Mouse (Mus musculus) layer of hippocampus, postnatal 25 days (tissue): ENCODE measurements at regions not wholly inside any gene's neighbourhood (a gene's known extent, or its start where the extent isn't known, plus 50 kb on each side); places are given as distances from the start of the nearest gene placed in this dataset.

Experiments used
- DNase-seq, 2 experiments: peaks; one replicate each; pipeline ENCODE4 v3.0.0; 2022; ENCODE audit warnings: mixed read lengths in 2 of 2, low spot score in 1 of 2; ENCODE audit errors: extremely low spot score in 1 of 2

DNA sequence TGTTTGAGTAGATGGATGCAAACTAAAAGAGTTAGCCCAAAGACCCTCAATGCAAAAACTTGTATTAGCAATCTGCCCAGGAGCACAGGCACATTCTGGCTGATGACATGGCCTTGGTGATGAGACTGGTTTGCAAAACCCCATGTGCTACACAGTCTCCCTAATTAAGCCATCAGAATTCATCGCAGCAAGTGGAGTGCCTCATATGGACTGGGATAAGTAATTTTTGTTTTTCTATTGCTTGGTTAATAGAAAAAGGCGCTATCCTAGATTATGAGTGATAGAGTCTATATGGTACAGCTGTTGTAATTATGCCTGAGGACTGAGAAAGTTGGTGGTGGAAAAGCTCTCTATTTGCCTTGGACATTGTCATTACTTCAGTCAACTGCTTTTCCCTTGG, 155.2 kb upstream of the Robo1 start:
- no peak for DNase-seq

- no peak for DNase-seq
These were observed 150.2 kb upstream of the Robo1 start for GRCm38 (mm10) chr16:72157913-72158312.

DNA sequence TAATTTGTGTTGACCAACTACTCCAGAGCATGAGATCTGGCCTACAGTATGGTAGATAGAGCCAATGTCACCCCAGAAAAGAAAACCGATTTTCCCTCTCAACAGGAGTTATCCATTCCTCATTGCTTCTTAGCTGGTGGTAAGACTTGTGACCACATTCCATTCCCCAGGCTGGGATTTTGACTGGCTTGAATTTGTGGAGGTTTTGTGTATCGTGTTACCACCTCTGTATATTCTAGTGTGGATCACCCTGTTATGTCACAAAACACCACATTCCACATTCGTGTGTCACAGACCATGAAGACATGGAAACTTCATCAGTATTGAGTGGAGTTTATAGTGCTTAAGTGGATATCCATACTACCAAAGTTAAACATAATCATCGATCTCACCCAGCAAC, 148.7 kb upstream of the Robo1 start:
- no peak for DNase-seq

GRCm38 (mm10) chr16:72175727-72176126, 132.4 kb upstream of the Robo1 start:
- no peak for DNase-seq

GRCm38 (mm10) chr16:72194320-72194719, 113.8 kb upstream of the Robo1 start:
- DNase-seq = no peak

DNA sequence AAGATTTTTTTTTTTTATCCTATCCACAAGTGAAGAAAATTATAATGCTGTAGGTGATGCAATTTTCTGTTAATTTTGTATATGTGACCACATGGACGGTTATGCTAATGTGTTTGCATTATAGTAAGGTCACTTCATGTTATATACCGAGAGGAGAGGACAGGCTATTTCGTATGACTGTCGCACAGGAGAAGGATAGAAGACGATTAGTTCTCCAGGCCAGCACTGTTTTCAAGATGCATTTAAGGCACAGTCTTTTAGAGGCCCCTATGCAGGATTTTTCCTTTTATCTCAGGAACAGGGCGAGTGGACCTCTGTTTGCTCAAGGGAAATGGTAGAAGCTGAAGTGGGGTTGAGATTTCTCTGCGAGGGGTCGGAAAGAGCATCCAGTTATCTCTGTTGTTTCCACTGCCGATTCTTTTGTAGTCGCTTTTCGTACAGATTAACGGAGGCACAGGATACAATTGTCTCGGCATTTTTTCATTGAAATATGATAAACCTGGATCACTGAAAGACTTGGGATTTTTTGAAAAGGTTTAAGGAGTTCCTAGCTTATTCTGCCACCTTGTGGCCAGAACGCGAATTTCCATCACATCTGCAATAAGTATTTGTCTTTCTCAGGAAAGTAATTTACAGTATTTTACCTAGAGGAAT, 92.6 kb upstream of the Robo1 start:
- DNase-seq = peak; percentile 39 to 84

DNA sequence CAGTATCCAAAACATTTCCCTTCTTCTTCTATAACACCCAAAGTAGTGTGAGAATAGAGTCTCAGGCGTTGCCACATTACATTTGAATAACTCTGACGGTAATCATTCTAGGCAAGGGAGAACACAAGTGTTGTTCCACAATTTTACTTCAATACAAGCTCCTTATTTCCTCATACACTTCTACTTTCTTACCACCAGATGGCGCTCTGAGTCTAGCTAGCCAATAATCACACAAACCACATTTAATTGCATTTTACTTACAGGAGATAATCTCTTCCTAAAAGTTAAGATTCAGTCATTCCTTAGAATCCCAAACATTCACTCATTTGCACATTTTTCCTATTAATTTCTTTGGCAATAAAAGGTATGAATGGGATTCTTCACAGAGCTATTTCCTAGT, 90.1 kb upstream of the Robo1 start:
- no peak for DNase-seq

- no peak for DNase-seq
These were observed 86.1 kb upstream of the Robo1 start for GRCm38 (mm10) chr16:72221912-72222502.

GRCm38 (mm10) chr16:72223860-72224259, 84.2 kb upstream of the Robo1 start:
- no peak for DNase-seq

GRCm38 (mm10) chr16:72225157-72225880, 82.8 kb upstream of the Robo1 start:
- no peak for DNase-seq

DNA sequence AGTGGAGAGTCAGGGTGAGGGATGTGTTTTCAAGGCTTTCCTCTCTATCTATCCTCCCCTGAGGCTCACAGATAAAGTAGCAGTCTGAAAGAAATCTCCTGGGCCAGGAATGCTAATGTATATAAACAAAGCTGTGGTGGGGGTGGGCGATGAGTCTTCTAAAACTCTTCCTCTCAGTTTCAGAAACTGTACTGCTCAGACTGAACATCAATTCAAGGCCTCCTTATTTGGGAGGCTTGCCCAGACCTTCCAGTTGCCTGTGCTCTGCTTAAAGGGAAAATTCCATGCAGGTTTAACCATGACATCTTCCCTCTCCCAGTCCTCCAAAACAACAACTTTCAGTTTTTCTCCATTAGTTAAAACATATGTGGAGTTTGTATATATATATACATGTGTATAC, 73.7 kb upstream of the Robo1 start:
- no peak for DNase-seq

DNA sequence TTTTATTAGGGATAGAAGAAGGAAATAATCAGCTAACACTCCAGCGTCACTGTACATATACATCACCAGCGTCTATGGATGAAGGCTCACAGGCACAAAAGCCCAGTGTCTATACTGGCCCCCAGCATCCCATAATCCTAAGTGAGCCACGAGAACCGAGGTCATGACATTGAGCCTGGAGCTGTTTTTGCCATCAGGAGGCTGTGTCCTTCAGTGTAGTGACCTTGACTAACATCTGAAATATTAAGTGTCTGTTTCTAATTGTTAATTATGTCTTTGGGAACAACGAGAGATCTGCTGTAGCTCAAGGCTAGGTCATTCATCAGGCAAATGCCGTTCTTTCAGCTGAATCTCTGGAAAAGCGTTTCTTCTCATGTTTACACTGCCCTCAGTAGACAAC, 68.5 kb upstream of the Robo1 start:
- no peak for DNase-seq

DNA sequence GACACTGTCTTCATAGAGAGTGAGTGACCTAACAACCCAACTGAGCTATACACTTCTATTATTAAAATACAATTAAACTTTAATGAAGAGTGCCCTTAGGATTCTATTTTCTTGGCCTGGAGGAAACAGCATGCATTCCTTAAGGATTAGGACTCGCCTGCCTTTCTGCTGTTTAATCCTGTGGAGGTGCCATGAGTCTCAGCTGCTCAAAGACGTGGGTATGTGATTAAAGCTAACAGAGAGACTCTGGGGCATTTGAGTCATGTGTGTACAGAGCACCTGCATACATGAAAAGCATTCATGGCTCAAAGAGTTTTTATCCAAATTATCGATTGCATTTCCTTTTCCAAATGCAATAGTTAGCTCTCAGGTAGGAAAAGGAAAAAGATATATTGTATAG, 51.7 kb upstream of the Robo1 start:
- no peak for DNase-seq
